Mouse (Mus musculus) heart, adult 2 months (tissue): ENCODE measurements around the gene Nr6a1. TPM values are rescaled to one million over a fixed set of nuclear protein-coding genes. Genes with fewer than 3 reads are reported as not detected.

ENCODE experiments used
- DNase-seq, 2 experiments: peaks; one replicate each; pipeline ENCODE4 v3.0.0; 2021
- H3K27ac ChIP-seq: fragments of 200-600 bp; 2 replicates; pipeline ENCODE4 v1.8.1; 2022
- H3K27me3 ChIP-seq: fragments of 200-500 bp; 2 replicates; pipeline ENCODE4 v1.6.1; 2012; ENCODE audit warnings: mild to moderate bottlenecking, low read length, inconsistent platforms, mixed read lengths; ENCODE audit not compliant: control insufficient read depth, insufficient read depth
- H3K36me3 ChIP-seq: fragments of 200-500 bp; 2 replicates; pipeline ENCODE4 v1.6.1; 2012; ENCODE audit warnings: low read length, inconsistent platforms; ENCODE audit not compliant: control insufficient read depth, insufficient read depth
- H3K4me1 ChIP-seq: fragments of 200-500 bp; 2 replicates; pipeline ENCODE4 v1.6.1; 2011; ENCODE audit warnings: low read length; ENCODE audit not compliant: control insufficient read depth, insufficient read depth
- H3K4me3 ChIP-seq: fragments of 200-600 bp; 2 replicates; pipeline ENCODE4 v1.8.1; 2022
- H3K79me2 ChIP-seq: fragments of 200-500 bp; replicated peaks from 2 replicates; pipeline ENCODE4 v1.6.1; 2012; ENCODE audit warnings: mild to moderate bottlenecking, inconsistent platforms, low read length, moderate library complexity, mixed read lengths; ENCODE audit not compliant: control insufficient read depth, insufficient read depth
- H3K9ac ChIP-seq: fragments of 200-500 bp; 2 replicates; pipeline ENCODE4 v1.6.1; 2012; ENCODE audit warnings: low read depth, mild to moderate bottlenecking, control low read depth, inconsistent platforms, low read length, mixed read lengths
- CTCF ChIP-seq: fragments of 200-600 bp; IDR thresholded peaks from 2 replicates; pipeline ENCODE4 v1.8.1; 2022; ENCODE audit warnings: antibody characterized with exemption, mild to moderate bottlenecking, moderate library complexity
- EP300 ChIP-seq: fragments of 200-500 bp; IDR thresholded peaks from 2 replicates; pipeline ENCODE4 v1.6.1; 2011; ENCODE audit warnings: low read depth, low read length, control low read depth; ENCODE audit not compliant: insufficient read depth
- POLR2A ChIP-seq: fragments of 200-500 bp; IDR thresholded peaks from 2 replicates; pipeline ENCODE4 v1.6.1; 2011; ENCODE audit warnings: mild to moderate bottlenecking, low read depth, low read length, control low read depth; ENCODE audit not compliant: insufficient read depth
- WGBS: fragments of 180-500 bp; shearing (Covaris S2); methylation state at CpG from one replicate; pipeline ENCODE4 v1.1.7; 2018; 5-methylcytosine and 5-hydroxymethylcytosine counted together
- intact Hi-C: fragments of 180-260 bp; cut with DNase I; formaldehyde crosslinking; loops from one replicate; pipeline ENCODE4 v1.15.1; 2025
- polyA plus RNA-seq: library from polyadenylated mRNA; depleted of rRNA; stranded (reverse); fragments of >200 nt; gene quantifications from 2 replicates; pipeline ENCODE4 v1.2.3, GENCODE M21; 2012
- total RNA-seq, 2 experiments: library from RNA; stranded (reverse); gene quantifications; 2 replicates each; pipeline ENCODE4 v1.2.3; 2021

Gene Nr6a1
- total and polyA plus RNA-seq, 3 experiments = 1.2 to 1.4 (median 1.3) TPM

DNA sequence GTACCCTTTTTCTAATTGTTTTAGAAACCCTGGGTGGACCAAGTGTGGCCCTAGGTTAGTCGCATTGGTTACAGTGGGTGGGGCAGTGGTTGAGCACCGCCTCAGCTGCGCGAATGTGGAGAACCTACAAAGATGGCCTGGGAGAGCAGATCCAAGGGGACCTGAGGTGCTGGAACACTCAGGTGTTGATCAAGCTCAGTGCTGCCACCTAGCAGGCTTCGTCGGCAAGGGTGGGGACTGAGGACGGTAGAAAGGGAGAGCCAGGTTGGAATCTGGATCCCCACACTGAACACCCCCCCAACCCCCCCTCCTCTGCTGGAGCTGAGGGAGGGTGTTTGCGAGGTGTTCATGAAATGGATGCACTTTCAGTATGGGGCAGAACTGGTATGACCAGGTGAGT, 235.9 kb downstream of the Nr6a1 start:
- Histone ChIP-seq H3K4me3 (no peak overlapping the region), H3K27me3 (peaks cover 2% of the 10 kb centered on the region; the same call in 1 of the 2 replicates), H3K4me1 (no peaks in the 10 kb centered on the region), H3K79me2 (no peaks in the 10 kb centered on the region), H3K27ac (no peak overlapping the region), H3K36me3 (no peaks in the 10 kb centered on the region), H3K9ac (no peak overlapping the region)
- TF ChIP-seq CTCF (peak; percentile 61), POLR2A (no peak), EP300 (no peak)
- peak in 1 of 2 experiments; percentile 35 for DNase-seq
- 22% methylated on average over 8 of the region's 8 CpGs for WGBS
- intact Hi-C loops = no loop called here

DNA sequence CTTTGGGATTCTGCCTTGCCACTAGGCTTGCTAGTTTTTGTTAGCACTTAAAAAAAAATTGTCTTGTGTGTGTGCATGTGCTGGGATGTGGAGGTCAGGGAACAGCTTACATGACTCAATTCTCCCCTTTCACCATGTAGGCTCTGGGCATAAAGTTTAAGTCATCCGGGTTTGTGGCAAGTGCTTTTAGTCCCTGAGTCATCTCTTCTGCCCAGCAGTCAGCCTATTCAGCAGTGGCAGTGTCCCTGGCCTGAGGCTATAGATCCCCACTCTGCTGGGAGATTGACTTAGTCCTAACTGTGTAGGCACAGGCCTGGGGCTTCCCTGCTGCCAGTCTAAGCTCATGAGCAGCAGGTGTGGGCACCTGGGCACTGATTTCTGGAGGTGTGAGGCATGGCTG, 237.6 kb downstream of the Nr6a1 start:
- Histone ChIP-seq H3K36me3 (no peaks in the 10 kb centered on the region), H3K27me3 (peaks cover 2% of the 10 kb centered on the region; the same call in 1 of the 2 replicates), H3K4me1 (no peaks in the 10 kb centered on the region), H3K9ac (no peak overlapping the region), H3K79me2 (no peaks in the 10 kb centered on the region), H3K27ac (no peak overlapping the region), H3K4me3 (no peak overlapping the region)
- no peak for TF ChIP-seq CTCF
- no peak for TF ChIP-seq EP300
- no peak for TF ChIP-seq POLR2A
- DNase-seq = no peak
- intact Hi-C loops = no loop called here
- 54% methylated on average over 1 of the region's 1 CpGs for WGBS

DNA sequence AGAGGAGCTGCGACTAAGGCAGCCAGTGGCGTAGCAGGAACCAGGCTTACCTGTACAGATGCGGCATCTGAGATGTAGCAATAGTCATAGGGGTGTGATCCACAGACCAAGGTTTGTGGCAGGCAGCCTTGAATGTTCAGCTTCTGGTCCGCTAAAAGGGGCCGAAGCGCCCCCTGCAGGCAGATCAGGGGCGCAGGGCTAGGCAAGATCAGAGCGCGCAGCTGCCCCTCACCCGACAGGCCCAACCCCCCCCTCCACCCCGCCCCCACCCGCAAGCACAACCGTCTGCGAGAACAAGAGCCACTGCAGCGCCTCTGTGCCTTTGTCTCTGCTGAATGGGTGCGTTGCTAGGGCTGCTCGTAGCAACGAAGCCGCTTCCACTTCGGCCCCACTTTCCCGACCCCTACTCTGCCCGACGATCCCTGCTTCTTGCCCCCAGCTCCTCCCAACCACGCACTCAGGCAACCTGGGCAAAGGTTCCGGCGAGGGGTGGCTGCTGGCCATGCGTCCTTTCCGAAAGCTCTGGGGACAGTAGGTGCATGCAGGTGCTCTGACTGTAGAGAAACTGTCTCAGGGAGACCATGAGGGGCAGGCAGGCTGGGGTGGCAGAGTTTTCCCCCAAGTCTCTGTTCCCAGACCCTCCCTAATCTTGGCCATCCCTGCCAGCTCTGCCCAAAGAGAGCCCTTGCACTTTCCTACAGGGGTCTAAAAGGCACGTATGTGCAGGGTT, 238.5 kb downstream of the Nr6a1 start:
- 6% methylated on average over 29 of the region's 29 CpGs for WGBS
- TF ChIP-seq CTCF (peak; percentile 61), POLR2A (no peak)
- intact Hi-C loops = no loop called here
- H3K4me3 ChIP-seq = no peak overlapping the region
- H3K36me3 ChIP-seq = no peaks in the 10 kb centered on the region
- H3K79me2 ChIP-seq = no peaks in the 10 kb centered on the region
- H3K27me3 ChIP-seq = peaks cover 2% of the 10 kb centered on the region; the same call in 1 of the 2 replicates
- H3K27ac ChIP-seq = no peak overlapping the region
- no peak overlapping the region for H3K9ac ChIP-seq
- H3K4me1 ChIP-seq = no peaks in the 10 kb centered on the region
- no peak for DNase-seq

DNA sequence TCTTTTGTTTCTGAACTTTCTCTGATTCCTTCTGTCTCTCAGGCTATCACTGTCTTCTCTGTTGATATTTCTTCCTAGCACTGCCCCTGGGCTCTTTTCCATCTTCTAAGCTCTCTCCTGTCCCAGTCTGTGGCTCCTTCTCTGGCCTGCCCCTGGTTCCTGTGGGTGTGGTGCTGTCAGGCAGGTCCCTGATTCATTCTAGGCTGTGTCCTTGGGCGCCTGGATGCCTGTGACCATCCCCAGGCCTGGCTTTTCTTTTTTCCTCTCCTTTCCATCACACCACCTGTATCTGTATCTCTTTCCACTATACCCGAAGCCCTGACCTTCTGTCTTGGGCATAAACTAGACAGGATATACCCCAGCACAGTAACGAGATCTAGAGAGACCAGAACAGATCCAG, 241.7 kb downstream of the Nr6a1 start:
- Histone ChIP-seq H3K27me3 (peaks cover 2% of the 10 kb centered on the region; the same call in 1 of the 2 replicates), H3K4me3 (no peak overlapping the region)
- WGBS = 55% methylated on average over 3 of the region's 3 CpGs

DNA sequence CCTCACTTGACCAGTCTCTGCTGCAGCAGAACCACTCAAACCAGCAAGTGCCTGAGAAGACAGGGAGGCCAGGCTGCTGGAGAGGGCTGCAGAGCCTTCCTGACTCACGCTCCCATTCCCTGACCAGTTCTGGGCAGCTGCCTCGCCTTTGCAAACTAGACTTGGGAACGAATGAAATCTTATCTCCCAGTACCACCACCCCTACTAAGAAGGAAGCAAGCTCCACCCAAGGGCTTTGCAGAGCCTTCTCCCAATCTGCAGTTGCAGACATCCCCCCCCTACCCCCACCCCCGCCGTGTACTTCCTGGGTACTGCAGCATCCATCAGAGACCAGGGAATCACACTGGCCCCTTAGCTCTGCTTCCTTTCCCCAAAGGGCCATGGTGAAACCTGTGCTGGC, 244.4 kb downstream of the Nr6a1 start:
- H3K79me2 ChIP-seq = no peaks in the 10 kb centered on the region
- WGBS = 52% methylated on average over 5 of the region's 5 CpGs
- DNase-seq = no peak
- H3K27ac ChIP-seq = no peak overlapping the region
- TF ChIP-seq EP300 (no peak), CTCF (no peak), POLR2A (no peak)
- no peak overlapping the region for H3K9ac ChIP-seq
- H3K27me3 ChIP-seq = no peaks in the 10 kb centered on the region
- H3K4me1 ChIP-seq = no peaks in the 10 kb centered on the region
- H3K4me3 ChIP-seq = no peak overlapping the region
- intact Hi-C loops = no loop called here
- H3K36me3 ChIP-seq = no peaks in the 10 kb centered on the region

More for the DNA sequence above, 241.7 kb downstream of the Nr6a1 start:
- Histone ChIP-seq H3K79me2 (no peaks in the 10 kb centered on the region), H3K4me1 (no peaks in the 10 kb centered on the region), H3K36me3 (no peaks in the 10 kb centered on the region), H3K27ac (no peak overlapping the region), H3K9ac (no peak overlapping the region)
- TF ChIP-seq POLR2A = no peak
- intact Hi-C loops = no loop called here
- no peak for DNase-seq

DNA sequence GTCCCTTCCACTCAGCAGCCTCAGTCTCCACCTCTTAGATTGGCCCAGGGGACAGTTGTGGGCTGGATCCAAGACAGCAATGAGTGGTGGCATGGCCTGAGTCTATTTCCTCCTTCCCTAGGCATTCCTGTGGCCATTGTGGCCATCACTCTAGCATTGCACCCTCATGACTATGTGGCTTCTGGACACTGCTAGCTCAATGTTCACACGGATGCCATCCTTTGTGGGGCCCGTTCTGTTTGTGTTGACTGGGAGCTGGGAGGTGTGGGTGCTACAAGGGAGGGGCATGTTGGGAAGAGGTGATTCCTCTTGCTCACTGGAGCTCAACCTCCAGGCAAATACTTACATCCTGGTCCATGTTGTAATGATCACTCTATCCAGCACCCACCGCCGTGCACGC, 245.3 kb downstream of the Nr6a1 start:
- Histone ChIP-seq H3K4me3 (no peak overlapping the region), H3K9ac (no peak overlapping the region), H3K27me3 (no peaks in the 10 kb centered on the region), H3K27ac (no peak overlapping the region), H3K79me2 (no peaks in the 10 kb centered on the region), H3K36me3 (no peaks in the 10 kb centered on the region), H3K4me1 (no peaks in the 10 kb centered on the region)
- intact Hi-C loops = no loop called here
- TF ChIP-seq POLR2A (no peak), EP300 (no peak), CTCF (no peak)
- 91% methylated on average over 5 of the region's 5 CpGs for WGBS
- no peak for DNase-seq
